Mouse (Mus musculus): ENCODE data around the gene Stat6. TPM values are rescaled to one million over a fixed set of nuclear protein-coding genes. Genes with fewer than 3 reads are reported as not detected.

The Stat6 gene
- polyA plus RNA-seq (2014; fragmentation: Nextera tagmentation; extraction: Ambion mirVana): 6.8 and 7.8 TPM in 2 replicates

DNA sequence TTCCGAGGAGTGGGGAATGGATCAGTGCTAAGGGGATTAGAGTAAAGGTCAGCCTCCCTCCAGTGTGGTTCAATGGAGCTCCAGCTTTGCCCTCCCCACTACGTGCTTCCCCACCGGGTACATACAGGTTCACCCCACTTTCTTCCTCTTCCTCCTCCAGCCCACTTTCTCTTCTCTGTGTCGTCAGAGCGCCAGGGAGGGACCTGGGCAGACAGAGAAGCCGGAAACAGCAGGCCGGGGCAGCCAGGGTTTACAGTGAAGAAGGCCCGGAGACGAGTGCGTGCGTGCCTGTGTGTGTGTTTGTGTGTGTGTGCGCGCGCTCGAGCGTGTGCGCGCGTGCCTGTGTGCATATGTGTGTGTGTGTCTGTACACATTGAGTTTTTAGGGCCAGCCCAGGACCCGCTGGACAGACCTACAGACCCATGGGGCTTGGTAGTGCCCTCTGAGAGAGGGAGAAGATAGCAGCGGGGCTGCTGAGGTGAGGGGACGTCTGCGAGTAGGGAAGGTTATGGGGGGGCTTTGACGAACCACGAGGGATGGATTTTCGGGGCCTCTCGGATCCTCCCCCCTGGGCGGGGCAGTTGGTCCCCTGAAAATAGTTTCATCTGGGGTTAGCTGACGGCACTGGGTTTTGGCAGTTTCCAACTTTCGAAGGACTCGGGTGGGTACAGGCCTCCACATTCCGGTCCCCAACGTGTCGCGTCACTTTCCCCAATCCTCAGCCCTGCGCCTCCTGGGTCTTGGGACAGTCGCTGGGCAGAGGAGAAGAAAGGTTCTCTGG, at the start of gene Stat6:
TSS of gene Stat6 (plus strand) at position 215 of the 781 bp plus-strand sequence.
- Histone ChIP-seq H3K36me3 (ENCODE audit: control insufficient read depth, insufficient read depth, low read length) (no peaks in the 10 kb centered on the region), H3K27me3 (ENCODE audit: control insufficient read depth, insufficient read depth, low read length) (peaks cover 19% of the 10 kb centered on the region), H3K9me3 (ENCODE audit: control insufficient read depth, low read length) (no peaks in the 10 kb centered on the region), H3K9ac (ENCODE audit: low read length) (peak within 1 kb of the TSS; percentile 21), H3K4me3 (ENCODE audit: low read depth, low read length) (peak within 1 kb of the TSS; percentile 27), H3K4me2 (ENCODE audit: low read depth, low read length, severe bottlenecking) (peak within 1 kb of the TSS; percentile 48), H3K27ac (ENCODE audit: low read depth, low read length) (no peak within 1 kb of the TSS), H3K4me1 (replicated peaks; ENCODE audit: control insufficient read depth, insufficient read depth, low read length) (peaks cover 11% of the 10 kb centered on the region)
- ATAC-seq (replicated peaks; ENCODE audit: low FRiP score): peak; percentile 45
- 4% methylated on average over 37 of the region's 37 CpGs for WGBS
- peak; percentile 73 for DNase-seq (ENCODE audit: low spot score)

DNA sequence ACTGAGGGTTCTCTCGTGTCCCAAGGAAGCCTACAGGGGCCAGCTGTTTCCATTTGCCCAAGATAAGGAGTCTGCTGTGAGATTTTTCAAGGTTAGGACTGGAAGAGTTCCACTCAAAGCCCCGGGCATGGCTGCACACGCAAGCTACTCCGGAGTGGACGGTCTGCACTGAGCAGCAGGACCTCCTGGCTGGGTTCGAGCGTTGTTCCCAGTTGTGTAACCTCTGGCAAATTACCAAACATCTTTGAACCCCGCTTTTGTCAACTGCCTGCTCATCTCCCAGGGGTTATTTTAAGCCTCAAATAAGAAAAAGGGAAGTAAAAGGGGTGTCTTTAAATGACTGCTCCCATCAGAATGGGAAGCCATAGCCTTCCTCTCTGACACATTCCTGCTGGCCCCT, 48.4 kb upstream of the Stat6 start:
- no peaks in the 10 kb centered on the region; the same call in 1 of the 2 replicates for H3K4me1 ChIP-seq (replicated peaks; ENCODE audit: control insufficient read depth, insufficient read depth, low read length)
- H3K36me3 ChIP-seq (ENCODE audit: control insufficient read depth, insufficient read depth, low read length): peaks cover 4% of the 10 kb centered on the region; the same call in 1 of the 2 replicates
- ATAC-seq (replicated peaks; ENCODE audit: low FRiP score): no peak

DNA sequence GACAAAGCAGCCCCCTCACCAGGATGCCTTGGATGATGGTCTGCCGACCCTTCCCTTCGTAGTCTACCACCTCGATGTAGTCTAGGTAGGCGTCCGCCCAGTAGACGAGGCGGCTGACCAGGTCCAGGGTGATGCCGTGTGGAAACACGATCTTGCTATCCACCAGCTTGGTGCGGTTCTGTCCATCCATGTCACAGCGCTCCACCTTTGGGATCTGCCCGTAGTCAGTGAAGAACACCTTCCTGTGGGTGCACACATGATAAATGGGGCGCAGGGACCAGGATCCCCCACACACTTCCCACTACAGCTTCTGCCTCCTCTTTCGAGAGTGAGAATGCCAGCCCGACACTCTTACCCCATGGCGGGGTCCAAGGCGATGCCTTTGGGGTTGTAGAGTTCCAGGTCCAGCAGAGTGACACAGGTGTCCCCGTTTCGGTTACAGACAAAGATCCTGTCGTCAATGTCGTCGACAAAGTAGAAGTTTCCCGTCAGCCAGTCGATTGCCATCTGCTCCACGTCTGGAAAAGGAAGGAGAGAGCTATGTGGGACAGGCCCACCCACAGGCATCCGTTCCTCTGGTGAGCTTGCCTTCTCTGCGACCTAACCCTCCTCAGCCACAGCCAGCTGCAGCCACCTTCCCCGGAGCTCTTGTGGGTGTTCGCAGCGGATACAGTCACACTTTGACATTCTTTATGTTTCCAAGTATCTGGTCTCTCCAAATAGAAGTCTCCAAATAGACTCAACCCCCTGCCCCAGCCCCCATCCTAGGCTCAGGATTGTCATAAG, 47.7 kb upstream of the Stat6 start:
- Histone ChIP-seq H3K9ac (ENCODE audit: low read length) (no peak overlapping the region), H3K36me3 (ENCODE audit: control insufficient read depth, insufficient read depth, low read length) (peaks cover 4% of the 10 kb centered on the region; the same call in 1 of the 2 replicates), H3K27me3 (ENCODE audit: control insufficient read depth, insufficient read depth, low read length) (no peaks in the 10 kb centered on the region), H3K4me1 (replicated peaks; ENCODE audit: control insufficient read depth, insufficient read depth, low read length) (no peaks in the 10 kb centered on the region; the same call in 1 of the 2 replicates), H3K9me3 (ENCODE audit: control insufficient read depth, low read length) (no peaks in the 10 kb centered on the region), H3K4me2 (ENCODE audit: low read depth, low read length, severe bottlenecking) (no peak overlapping the region), H3K4me3 (ENCODE audit: low read depth, low read length) (no peak overlapping the region), H3K27ac (ENCODE audit: low read depth, low read length) (no peak overlapping the region)
- WGBS: 94% methylated on average over 30 of the region's 30 CpGs
- DNase-seq (ENCODE audit: low spot score): no peak
- ATAC-seq (replicated peaks; ENCODE audit: low FRiP score): no peak

More for the DNA sequence above, 48.4 kb upstream of the Stat6 start:
- no peak for DNase-seq (ENCODE audit: low spot score)
- Histone ChIP-seq H3K9me3 (ENCODE audit: control insufficient read depth, low read length) (no peaks in the 10 kb centered on the region), H3K4me3 (ENCODE audit: low read depth, low read length) (no peak overlapping the region), H3K9ac (ENCODE audit: low read length) (no peak overlapping the region), H3K27me3 (ENCODE audit: control insufficient read depth, insufficient read depth, low read length) (no peaks in the 10 kb centered on the region), H3K4me2 (ENCODE audit: low read depth, low read length, severe bottlenecking) (no peak overlapping the region), H3K27ac (ENCODE audit: low read depth, low read length) (no peak overlapping the region)
- 92% methylated on average over 8 of the region's 8 CpGs for WGBS

DNA sequence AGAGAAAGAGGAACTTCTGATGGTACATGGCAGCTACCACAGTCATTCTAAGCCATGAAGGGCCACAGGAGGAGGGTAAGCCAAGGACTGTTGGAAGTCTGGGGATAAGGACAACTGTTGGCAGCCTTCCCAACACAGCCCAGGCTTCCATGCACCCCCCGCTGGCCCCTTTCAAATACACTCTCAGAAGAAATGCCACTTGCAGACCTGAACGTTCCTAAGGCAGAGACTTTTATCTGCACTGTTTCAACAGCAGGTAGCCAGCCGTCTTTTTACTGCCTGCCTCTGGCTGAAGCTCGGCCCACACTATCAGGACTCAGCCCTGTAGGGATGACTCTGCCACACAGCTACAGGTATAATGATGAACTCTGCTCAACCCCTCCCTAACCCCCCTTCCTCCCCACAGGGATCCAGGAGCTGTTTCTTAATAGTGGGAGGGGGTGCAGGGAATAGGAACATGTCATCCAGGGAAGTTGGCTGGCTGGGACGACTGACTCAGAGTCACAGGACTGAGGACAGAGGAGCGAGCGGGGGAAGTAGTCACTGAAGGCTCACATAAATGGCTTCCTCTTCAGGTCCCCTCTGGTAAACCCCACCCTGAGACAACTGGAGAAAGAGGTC, 46.4 kb upstream of the Stat6 start:
- H3K4me3 ChIP-seq (ENCODE audit: low read depth, low read length): no peak overlapping the region
- no peaks in the 10 kb centered on the region for H3K27me3 ChIP-seq (ENCODE audit: control insufficient read depth, insufficient read depth, low read length)
- H3K27ac ChIP-seq (ENCODE audit: low read depth, low read length): no peak overlapping the region
- peaks cover 4% of the 10 kb centered on the region; the same call in 1 of the 2 replicates for H3K36me3 ChIP-seq (ENCODE audit: control insufficient read depth, insufficient read depth, low read length)
- ATAC-seq (replicated peaks; ENCODE audit: low FRiP score): no peak
- H3K4me1 ChIP-seq (replicated peaks; ENCODE audit: control insufficient read depth, insufficient read depth, low read length): no peaks in the 10 kb centered on the region; the same call in 1 of the 2 replicates
- no peak overlapping the region for H3K4me2 ChIP-seq (ENCODE audit: low read depth, low read length, severe bottlenecking)
- no peak for DNase-seq (ENCODE audit: low spot score)
- 67% methylated on average over 7 of the region's 7 CpGs for WGBS
- no peaks in the 10 kb centered on the region for H3K9me3 ChIP-seq (ENCODE audit: control insufficient read depth, low read length)
- H3K9ac ChIP-seq (ENCODE audit: low read length): no peak overlapping the region

DNA sequence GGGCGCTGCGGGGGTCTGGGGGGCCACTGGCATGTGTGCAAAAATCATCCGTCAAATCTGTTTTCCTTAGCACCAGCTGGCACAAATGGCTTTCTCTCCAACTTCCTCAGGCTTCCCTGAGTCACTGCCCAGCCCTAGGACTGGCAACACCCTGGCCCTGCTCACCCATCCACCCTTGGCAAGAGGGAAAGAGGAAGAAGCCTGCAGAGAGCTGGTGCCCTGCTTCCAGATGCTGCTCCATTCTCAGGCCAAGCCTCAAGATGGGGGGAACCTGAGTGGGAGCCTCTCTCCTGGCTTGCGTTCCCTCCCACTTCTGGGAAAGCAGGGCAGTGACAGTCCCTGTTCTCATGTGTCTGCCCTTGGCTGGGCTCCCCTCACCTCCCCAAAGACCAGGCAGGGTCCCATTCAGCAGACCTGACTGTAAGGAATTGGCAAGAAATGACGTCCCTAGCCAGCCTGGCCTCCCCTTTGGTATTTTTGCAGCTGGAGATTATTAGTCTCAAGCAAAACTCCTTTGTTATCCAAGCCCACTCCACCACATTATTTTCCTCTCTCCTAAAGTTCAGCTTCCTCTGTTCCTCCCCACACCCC, 45.4 kb upstream of the Stat6 start:
- Histone ChIP-seq H3K36me3 (ENCODE audit: control insufficient read depth, insufficient read depth, low read length) (peaks cover 4% of the 10 kb centered on the region; the same call in 1 of the 2 replicates), H3K9me3 (ENCODE audit: control insufficient read depth, low read length) (no peaks in the 10 kb centered on the region), H3K4me3 (ENCODE audit: low read depth, low read length) (no peak overlapping the region), H3K27ac (ENCODE audit: low read depth, low read length) (no peak overlapping the region), H3K27me3 (ENCODE audit: control insufficient read depth, insufficient read depth, low read length) (no peaks in the 10 kb centered on the region), H3K9ac (ENCODE audit: low read length) (no peak overlapping the region), H3K4me1 (replicated peaks; ENCODE audit: control insufficient read depth, insufficient read depth, low read length) (no peaks in the 10 kb centered on the region; the same call in 1 of the 2 replicates), H3K4me2 (ENCODE audit: low read depth, low read length, severe bottlenecking) (no peak overlapping the region)
- no peak for ATAC-seq (replicated peaks; ENCODE audit: low FRiP score)
- DNase-seq (ENCODE audit: low spot score): no peak
- 77% methylated on average over 5 of the region's 5 CpGs for WGBS

DNA sequence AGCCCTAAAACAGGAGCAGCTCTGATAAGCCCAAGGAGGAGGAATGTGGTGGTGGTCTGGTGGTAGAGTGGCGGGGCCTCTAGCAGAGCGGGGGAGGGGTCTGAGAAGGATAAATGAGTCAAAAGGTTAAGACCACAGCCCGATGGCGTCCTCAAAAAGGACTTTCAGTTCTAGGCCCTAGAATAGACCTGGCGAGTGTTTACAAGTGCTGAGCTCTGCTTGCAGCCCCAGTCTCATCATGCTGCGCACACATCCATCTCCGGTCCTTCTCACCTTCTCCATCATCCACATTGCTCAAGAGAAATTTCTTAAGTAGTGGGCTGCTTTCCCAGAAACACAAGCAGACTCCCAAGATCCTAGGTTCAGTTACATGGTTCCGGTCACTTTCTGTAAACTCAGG, 44.2 kb upstream of the Stat6 start:
- no peaks in the 10 kb centered on the region; the same call in 1 of the 2 replicates for H3K4me1 ChIP-seq (replicated peaks; ENCODE audit: control insufficient read depth, insufficient read depth, low read length)
- no peak overlapping the region for H3K4me2 ChIP-seq (ENCODE audit: low read depth, low read length, severe bottlenecking)
- no peak for ATAC-seq (replicated peaks; ENCODE audit: low FRiP score)
- H3K27ac ChIP-seq (ENCODE audit: low read depth, low read length): no peak overlapping the region
- H3K9me3 ChIP-seq (ENCODE audit: control insufficient read depth, low read length): no peaks in the 10 kb centered on the region
- no peak overlapping the region for H3K9ac ChIP-seq (ENCODE audit: low read length)
- H3K4me3 ChIP-seq (ENCODE audit: low read depth, low read length): no peak overlapping the region
- WGBS: 58% methylated on average over 8 of the region's 8 CpGs
- H3K27me3 ChIP-seq (ENCODE audit: control insufficient read depth, insufficient read depth, low read length): no peaks in the 10 kb centered on the region
- no peak for DNase-seq (ENCODE audit: low spot score)
- no peaks in the 10 kb centered on the region; the same call in 1 of the 2 replicates for H3K36me3 ChIP-seq (ENCODE audit: control insufficient read depth, insufficient read depth, low read length)

DNA sequence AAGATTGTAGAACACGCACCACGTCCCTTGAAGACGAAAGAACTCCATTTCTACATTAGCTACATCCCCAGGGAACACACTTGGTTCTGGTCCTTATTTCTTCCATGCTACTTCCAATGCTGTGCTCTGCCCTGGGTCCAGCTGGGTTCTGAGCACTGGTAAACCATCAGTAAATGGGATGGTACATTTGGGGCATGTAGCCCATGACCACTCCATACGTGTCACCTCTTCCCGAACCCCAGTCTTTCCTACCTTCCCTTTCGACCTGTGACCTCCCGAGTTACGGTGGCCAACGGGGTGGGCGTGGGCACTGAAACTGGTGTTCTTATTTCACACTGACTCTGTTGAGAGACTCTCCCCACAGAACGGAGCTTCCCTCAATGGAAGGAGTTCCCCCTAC, 43.5 kb upstream of the Stat6 start:
- no peaks in the 10 kb centered on the region; the same call in 1 of the 2 replicates for H3K4me1 ChIP-seq (replicated peaks; ENCODE audit: control insufficient read depth, insufficient read depth, low read length)
- H3K4me3 ChIP-seq (ENCODE audit: low read depth, low read length): no peak overlapping the region
- ATAC-seq (replicated peaks; ENCODE audit: low FRiP score): no peak
- H3K36me3 ChIP-seq (ENCODE audit: control insufficient read depth, insufficient read depth, low read length): no peaks in the 10 kb centered on the region; the same call in 1 of the 2 replicates
- no peaks in the 10 kb centered on the region for H3K9me3 ChIP-seq (ENCODE audit: control insufficient read depth, low read length)
- H3K9ac ChIP-seq (ENCODE audit: low read length): no peak overlapping the region
- 86% methylated on average over 11 of the region's 11 CpGs for WGBS
- no peak overlapping the region for H3K4me2 ChIP-seq (ENCODE audit: low read depth, low read length, severe bottlenecking)
- no peak overlapping the region; the same call in 1 of the 2 replicates for H3K27ac ChIP-seq (ENCODE audit: low read depth, low read length)
- DNase-seq (ENCODE audit: low spot score): no peak
- no peaks in the 10 kb centered on the region for H3K27me3 ChIP-seq (ENCODE audit: control insufficient read depth, insufficient read depth, low read length)

Data from forebrain, embryonic 11.5 days (tissue).